Mouse (Mus musculus): ENCODE data around the gene Osm. TPM values are rescaled to one million over a fixed set of nuclear protein-coding genes. Genes with fewer than 3 reads are reported as not detected.

Gene Osm
- 0.08 TPM in 1 of 2 replicates, not detected in the other for polyA plus RNA-seq (2015; fragmentation: Nextera tagmentation; extraction: Ambion mirVana)

GRCm38 (mm10) chr11:4235665-4236545 lies at the start of gene Osm:
Gene Osm (plus strand): TSS chr11:4236420.
- no peak within 1 kb of the TSS for H3K9ac ChIP-seq
- H3K27ac ChIP-seq (replicated peaks) = no peak within 1 kb of the TSS
- H3K4me2 ChIP-seq = no peak within 1 kb of the TSS
- H3K36me3 ChIP-seq = no peaks in the 10 kb centered on the region
- H3K27me3 ChIP-seq (replicated peaks) = peaks cover 6% of the 10 kb centered on the region; the same call in 1 of the 2 replicates
- no peak within 1 kb of the TSS for H3K4me3 ChIP-seq
- 61% methylated on average over 16 of the region's 16 CpGs for whole genome bisulfite sequencing
- no peak for ATAC-seq (ENCODE audit: extremely low read depth, insufficient number of reproducible peaks, low FRiP score, low TSS enrichment)
- H3K4me1 ChIP-seq = peaks cover 10% of the 10 kb centered on the region
- H3K9me3 ChIP-seq = no peaks in the 10 kb centered on the region

DNA sequence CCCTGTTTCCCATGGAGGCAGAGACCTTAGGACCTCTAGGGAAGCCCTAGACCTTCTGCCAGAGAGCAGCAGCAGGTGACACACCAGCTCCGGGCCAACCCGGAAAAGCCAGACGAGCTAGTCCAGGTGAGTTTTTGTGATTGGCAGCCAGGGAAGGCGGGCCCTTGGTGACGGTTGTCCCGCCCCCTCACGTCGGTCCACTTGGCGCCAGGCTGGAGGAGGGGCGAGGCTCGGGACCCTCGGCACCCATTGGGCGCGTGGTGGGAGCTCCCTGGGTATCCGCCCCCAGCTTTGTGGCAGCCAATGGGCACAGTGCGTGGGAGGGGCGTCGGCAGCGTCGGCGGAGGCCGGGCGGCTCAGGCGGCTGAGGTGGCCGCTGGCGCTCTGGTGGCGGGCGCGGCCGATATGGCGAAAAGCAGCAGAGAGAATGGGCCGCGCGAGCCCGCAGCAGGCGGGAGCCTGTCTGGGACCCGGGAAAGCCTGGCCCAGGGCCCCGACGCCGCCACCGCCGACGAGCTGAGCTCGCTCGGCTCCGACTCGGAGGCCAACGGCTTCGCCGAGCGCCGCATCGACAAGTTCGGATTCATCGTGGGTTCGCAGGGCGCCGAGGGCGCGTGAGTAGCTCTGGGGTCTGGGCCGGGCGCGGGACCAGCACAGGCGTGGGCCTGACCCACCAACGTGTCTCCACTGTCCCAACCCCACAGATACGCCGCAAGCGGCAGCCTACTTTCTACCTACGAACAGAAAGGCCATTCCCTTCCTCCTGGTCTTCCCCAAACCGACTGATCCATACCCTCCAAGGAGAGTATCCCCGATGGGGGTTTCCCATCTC lies 49.5 kb upstream of the Osm start, which contains the start of gene Tbc1d10a:
Tbc1d10a (plus strand) TSS at position 304 of the 832 bp plus-strand sequence.
- peaks cover 29% of the 10 kb centered on the region for H3K4me1 ChIP-seq
- peaks cover 17% of the 10 kb centered on the region for H3K36me3 ChIP-seq
- peak within 1 kb of the TSS; percentile 34; the same call in 1 of the 2 replicates for H3K27ac ChIP-seq (replicated peaks)
- peak; percentile 99 for ATAC-seq (ENCODE audit: extremely low read depth, insufficient number of reproducible peaks, low FRiP score, low TSS enrichment)
- peak within 1 kb of the TSS; percentile 92 for H3K4me3 ChIP-seq
- no peaks in the 10 kb centered on the region for H3K27me3 ChIP-seq (replicated peaks)
- H3K9me3 ChIP-seq = no peaks in the 10 kb centered on the region
- under 1% methylated on average over 70 of the region's 71 CpGs for WGBS
- peak within 1 kb of the TSS; percentile 96 for H3K9ac ChIP-seq
- H3K4me2 ChIP-seq = peak within 1 kb of the TSS; percentile 95

DNA sequence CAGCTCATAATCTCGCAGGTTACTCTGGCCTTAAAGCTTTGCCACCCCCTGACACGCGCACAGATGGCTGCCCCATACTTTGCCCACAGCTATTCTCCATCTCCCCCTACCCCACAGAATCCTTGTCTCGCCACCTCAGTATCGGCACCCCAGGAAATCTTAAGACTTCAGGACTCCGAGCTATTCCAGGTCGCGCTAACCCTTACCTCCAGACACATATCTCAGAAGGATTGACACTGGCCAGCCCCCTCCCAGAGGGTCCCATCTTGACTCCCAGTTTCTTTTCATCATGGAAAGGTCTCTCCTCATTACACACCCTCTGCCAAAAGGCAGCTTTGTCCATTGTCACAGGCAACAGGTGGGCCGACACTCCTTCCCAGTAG lies 48.9 kb upstream of the Osm start:
- Histone ChIP-seq H3K4me2 (peak overlapping the region; percentile 95), H3K27me3 (replicated peaks) (no peaks in the 10 kb centered on the region), H3K27ac (replicated peaks) (no peak overlapping the region), H3K4me1 (peaks cover 35% of the 10 kb centered on the region), H3K36me3 (peaks cover 13% of the 10 kb centered on the region), H3K9me3 (no peaks in the 10 kb centered on the region), H3K4me3 (peak overlapping the region; percentile 92), H3K9ac (peak overlapping the region; percentile 96)
- WGBS = 13% methylated on average over 9 of the region's 9 CpGs
- ATAC-seq (ENCODE audit: extremely low read depth, insufficient number of reproducible peaks, low FRiP score, low TSS enrichment) = no peak

DNA sequence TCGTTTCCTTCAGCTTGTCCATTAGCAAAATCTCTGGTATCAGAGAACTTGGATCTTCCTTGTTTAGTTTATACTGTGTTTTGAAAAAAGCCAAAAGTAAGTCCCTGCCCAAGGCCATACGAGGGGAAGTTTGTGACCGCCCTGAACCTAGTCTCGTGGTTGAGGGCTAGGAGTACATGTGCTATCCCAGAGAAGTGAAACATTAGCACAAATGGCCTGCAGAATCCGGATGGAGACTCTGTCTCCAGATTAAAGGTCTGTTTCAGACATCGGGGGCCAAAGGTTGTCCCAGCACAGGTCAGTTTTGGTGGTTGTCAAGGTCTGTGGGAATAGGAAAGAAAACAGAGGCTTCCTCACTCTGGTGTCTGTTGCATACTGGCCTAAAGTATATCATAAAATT lies 47.0 kb upstream of the Osm start:
- H3K9ac ChIP-seq = no peak overlapping the region
- H3K27me3 ChIP-seq (replicated peaks) = no peaks in the 10 kb centered on the region
- no peak overlapping the region for H3K4me2 ChIP-seq
- H3K36me3 ChIP-seq = 0 out of 2 replicates have a peak, but pooled peaks cover 2% of the 10 kb centered on the region
- no peak overlapping the region for H3K27ac ChIP-seq (replicated peaks)
- H3K9me3 ChIP-seq = no peaks in the 10 kb centered on the region
- no peak for ATAC-seq (ENCODE audit: extremely low read depth, insufficient number of reproducible peaks, low FRiP score, low TSS enrichment)
- WGBS = 80% methylated on average over 6 of the region's 6 CpGs
- no peak overlapping the region for H3K4me3 ChIP-seq
- H3K4me1 ChIP-seq = peaks cover 38% of the 10 kb centered on the region

- no peaks in the 10 kb centered on the region for H3K9me3 ChIP-seq
- no peak overlapping the region for H3K4me2 ChIP-seq
- no peak overlapping the region for H3K9ac ChIP-seq
- no peak for ATAC-seq (ENCODE audit: extremely low read depth, insufficient number of reproducible peaks, low FRiP score, low TSS enrichment)
- H3K27me3 ChIP-seq (replicated peaks) = no peaks in the 10 kb centered on the region
- 74% methylated on average over 3 of the region's 3 CpGs for WGBS
- H3K36me3 ChIP-seq = 0 out of 2 replicates have a peak, but pooled peaks cover 2% of the 10 kb centered on the region
- peaks cover 38% of the 10 kb centered on the region for H3K4me1 ChIP-seq
- no peak overlapping the region for H3K27ac ChIP-seq (replicated peaks)
- H3K4me3 ChIP-seq = no peak overlapping the region
Measured at GRCm38 (mm10) chr11:4190677-4191076, 45.5 kb upstream of the Osm start.

GRCm38 (mm10) chr11:4192757-4193156 lies 43.5 kb upstream of the Osm start:
- Histone ChIP-seq H3K9me3 (no peaks in the 10 kb centered on the region), H3K4me1 (peaks cover 31% of the 10 kb centered on the region), H3K4me2 (no peak overlapping the region), H3K36me3 (0 out of 2 replicates have a peak, but pooled peaks cover 2% of the 10 kb centered on the region), H3K27me3 (replicated peaks) (no peaks in the 10 kb centered on the region), H3K27ac (replicated peaks) (no peak overlapping the region), H3K9ac (no peak overlapping the region), H3K4me3 (no peak overlapping the region)
- no peak for ATAC-seq (ENCODE audit: extremely low read depth, insufficient number of reproducible peaks, low FRiP score, low TSS enrichment)
- 81% methylated on average over 3 of the region's 3 CpGs for WGBS

GRCm38 (mm10) chr11:4193420-4193819 lies 42.8 kb upstream of the Osm start:
- Histone ChIP-seq H3K4me1 (peaks cover 24% of the 10 kb centered on the region), H3K4me3 (no peak overlapping the region), H3K27ac (replicated peaks) (no peak overlapping the region), H3K27me3 (replicated peaks) (no peaks in the 10 kb centered on the region), H3K9ac (no peak overlapping the region), H3K9me3 (no peaks in the 10 kb centered on the region), H3K4me2 (no peak overlapping the region), H3K36me3 (0 out of 2 replicates have a peak, but pooled peaks cover 2% of the 10 kb centered on the region)
- ATAC-seq (ENCODE audit: extremely low read depth, insufficient number of reproducible peaks, low FRiP score, low TSS enrichment) = no peak

DNA sequence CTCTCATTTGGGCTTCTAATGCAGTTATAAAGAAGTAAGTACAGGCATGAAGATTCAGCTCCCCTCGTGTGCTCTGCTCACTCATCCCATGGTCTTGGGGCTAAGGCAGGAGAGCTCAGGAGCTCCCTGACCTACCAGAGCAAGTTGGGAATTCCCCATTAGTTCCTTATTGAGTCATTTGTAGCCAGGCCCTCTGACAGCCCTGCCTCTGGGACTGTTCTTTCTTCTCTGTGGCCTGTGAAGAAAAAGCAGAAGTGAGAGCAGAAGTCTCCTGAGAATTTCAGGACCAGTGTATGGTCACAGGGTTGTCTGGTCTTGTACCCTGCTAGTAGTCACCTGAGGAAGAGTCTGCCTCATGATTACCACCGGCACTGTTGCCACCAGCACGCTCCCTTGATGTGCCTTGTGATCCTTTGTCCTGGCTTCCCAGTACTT lies 40.6 kb upstream of the Osm start:
- Histone ChIP-seq H3K4me2 (no peak overlapping the region), H3K27ac (replicated peaks) (no peak overlapping the region), H3K9ac (no peak overlapping the region), H3K36me3 (0 out of 2 replicates have a peak, but pooled peaks cover 2% of the 10 kb centered on the region), H3K27me3 (replicated peaks) (no peaks in the 10 kb centered on the region), H3K9me3 (no peaks in the 10 kb centered on the region), H3K4me1 (peaks cover 19% of the 10 kb centered on the region), H3K4me3 (no peak overlapping the region)
- 74% methylated on average over 3 of the region's 3 CpGs for WGBS
- no peak for ATAC-seq (ENCODE audit: extremely low read depth, insufficient number of reproducible peaks, low FRiP score, low TSS enrichment)

- no peaks in the 10 kb centered on the region for H3K27me3 ChIP-seq (replicated peaks)
- no peak for ATAC-seq (ENCODE audit: extremely low read depth, insufficient number of reproducible peaks, low FRiP score, low TSS enrichment)
- 0 out of 2 replicates have a peak, but pooled peaks cover 2% of the 10 kb centered on the region for H3K36me3 ChIP-seq
- H3K9ac ChIP-seq = no peak overlapping the region
- H3K9me3 ChIP-seq = no peaks in the 10 kb centered on the region
- no peak overlapping the region for H3K27ac ChIP-seq (replicated peaks)
- no peak overlapping the region for H3K4me3 ChIP-seq
- H3K4me1 ChIP-seq = peaks cover 13% of the 10 kb centered on the region
- WGBS = 69% methylated on average over 8 of the region's 8 CpGs
- H3K4me2 ChIP-seq = no peak overlapping the region
Measured at GRCm38 (mm10) chr11:4196636-4197035, 39.6 kb upstream of the Osm start.

- Histone ChIP-seq H3K4me2 (no peak overlapping the region), H3K4me1 (peaks cover 12% of the 10 kb centered on the region), H3K9me3 (no peaks in the 10 kb centered on the region), H3K36me3 (no peaks in the 10 kb centered on the region), H3K27me3 (replicated peaks) (no peaks in the 10 kb centered on the region), H3K4me3 (no peak overlapping the region), H3K27ac (replicated peaks) (no peak overlapping the region), H3K9ac (no peak overlapping the region)
- 74% methylated on average over 1 of the region's 1 CpGs for whole genome bisulfite sequencing
- no peak for ATAC-seq (ENCODE audit: extremely low read depth, insufficient number of reproducible peaks, low FRiP score, low TSS enrichment)
Measured at GRCm38 (mm10) chr11:4197691-4198090, 38.5 kb upstream of the Osm start.

All from heart, embryonic 13.5 days (tissue).